Mouse (Mus musculus): Measurements from ENCODE around the gene Cd163l1. TPM values are rescaled to one million over a fixed set of nuclear protein-coding genes. Genes with fewer than 3 reads are reported as not detected.

Gene Cd163l1
- polyA plus RNA-seq, 1 experiment from 2014 or later, result 0.04 TPM

GRCm38 (mm10) chr7:140186646-140187620 lies 31.1 kb upstream of the Cd163l1 start:
- DNase-seq (peak; percentile 51), ATAC-seq (peak; percentile 73)
- Histone ChIP-seq H3K27me3 (ENCODE audit: insufficient read depth, low read length) (no peaks in the 10 kb centered on the region), H3K4me3 (ENCODE audit: low read depth, low read length) (no peak overlapping the region), H3K4me1 (ENCODE audit: insufficient read depth) (no peaks in the 10 kb centered on the region), H3K27ac (ENCODE audit: low read depth) (no peak overlapping the region), H3K9ac (replicated peaks) (no peak overlapping the region), H3K4me2 (ENCODE audit: low read depth, low read length) (no peak overlapping the region), H3K9me3 (ENCODE audit: low read length) (no peaks in the 10 kb centered on the region), H3K36me3 (replicated peaks; ENCODE audit: insufficient read depth, low read length) (no peaks in the 10 kb centered on the region)
- 58% methylated on average over 18 of the region's 18 CpGs for WGBS (ENCODE audit: insufficient replicate concordance)
- no peak for TF ChIP-seq EP300 (IDR thresholded peaks at IDR 0.05; ENCODE audit: low read depth)
- TF ChIP-seq CTCF (IDR thresholded peaks at IDR 0.05; ENCODE audit: low read depth), result peak; percentile 72

GRCm38 (mm10) chr7:140187721-140188390 lies 30.2 kb upstream of the Cd163l1 start:
- DNase-seq (no peak), ATAC-seq (no peak)
- 75% methylated on average over 7 of the region's 7 CpGs for WGBS (ENCODE audit: insufficient replicate concordance)
- Histone ChIP-seq H3K27me3 (ENCODE audit: insufficient read depth, low read length) (no peaks in the 10 kb centered on the region), H3K4me1 (ENCODE audit: insufficient read depth) (no peaks in the 10 kb centered on the region), H3K4me2 (ENCODE audit: low read depth, low read length) (no peak overlapping the region), H3K4me3 (ENCODE audit: low read depth, low read length) (no peak overlapping the region), H3K27ac (ENCODE audit: low read depth) (no peak overlapping the region), H3K9ac (replicated peaks) (no peak overlapping the region), H3K36me3 (replicated peaks; ENCODE audit: insufficient read depth, low read length) (no peaks in the 10 kb centered on the region), H3K9me3 (ENCODE audit: low read length) (no peaks in the 10 kb centered on the region)
- TF ChIP-seq CTCF (IDR thresholded peaks at IDR 0.05; ENCODE audit: low read depth) (no peak), EP300 (IDR thresholded peaks at IDR 0.05; ENCODE audit: low read depth) (no peak)

- Histone ChIP-seq H3K4me1 (ENCODE audit: insufficient read depth) (no peaks in the 10 kb centered on the region), H3K27ac (ENCODE audit: low read depth) (no peak overlapping the region), H3K4me2 (ENCODE audit: low read depth, low read length) (no peak overlapping the region), H3K27me3 (ENCODE audit: insufficient read depth, low read length) (no peaks in the 10 kb centered on the region), H3K9me3 (ENCODE audit: low read length) (no peaks in the 10 kb centered on the region), H3K9ac (replicated peaks) (no peak overlapping the region), H3K36me3 (replicated peaks; ENCODE audit: insufficient read depth, low read length) (no peaks in the 10 kb centered on the region), H3K4me3 (ENCODE audit: low read depth, low read length) (no peak overlapping the region)
- DNase-seq (no peak), ATAC-seq (no peak)
- 53% methylated on average over 4 of the region's 4 CpGs for WGBS (ENCODE audit: insufficient replicate concordance)
- TF ChIP-seq CTCF (IDR thresholded peaks at IDR 0.05; ENCODE audit: low read depth), result peak; percentile 51
- no peak for TF ChIP-seq EP300 (IDR thresholded peaks at IDR 0.05; ENCODE audit: low read depth)
These were observed 29.4 kb upstream of the Cd163l1 start for GRCm38 (mm10) chr7:140188391-140189328.

GRCm38 (mm10) chr7:140190435-140190834 lies 27.6 kb upstream of the Cd163l1 start:
- Histone ChIP-seq H3K9ac (replicated peaks) (no peak overlapping the region), H3K9me3 (ENCODE audit: low read length) (no peaks in the 10 kb centered on the region), H3K36me3 (replicated peaks; ENCODE audit: insufficient read depth, low read length) (no peaks in the 10 kb centered on the region), H3K27me3 (ENCODE audit: insufficient read depth, low read length) (no peaks in the 10 kb centered on the region), H3K4me3 (ENCODE audit: low read depth, low read length) (no peak overlapping the region), H3K27ac (ENCODE audit: low read depth) (no peak overlapping the region), H3K4me1 (ENCODE audit: insufficient read depth) (no peaks in the 10 kb centered on the region), H3K4me2 (ENCODE audit: low read depth, low read length) (no peak overlapping the region)
- TF ChIP-seq CTCF (IDR thresholded peaks at IDR 0.05; ENCODE audit: low read depth) (no peak), EP300 (IDR thresholded peaks at IDR 0.05; ENCODE audit: low read depth) (no peak)
- WGBS (ENCODE audit: insufficient replicate concordance), result 65% methylated on average over 1 of the region's 1 CpGs
- DNase-seq (peak; percentile 10), ATAC-seq (no peak)

- WGBS (ENCODE audit: insufficient replicate concordance), result 48% methylated on average over 2 of the region's 2 CpGs
- no peaks in the 10 kb centered on the region for H3K4me1 ChIP-seq (ENCODE audit: insufficient read depth)
- DNase-seq (no peak), ATAC-seq (no peak)
- no peaks in the 10 kb centered on the region for H3K9me3 ChIP-seq (ENCODE audit: low read length)
- no peak overlapping the region for H3K4me2 ChIP-seq (ENCODE audit: low read depth, low read length)
- H3K36me3 ChIP-seq (replicated peaks; ENCODE audit: insufficient read depth, low read length), result no peaks in the 10 kb centered on the region
- no peaks in the 10 kb centered on the region for H3K27me3 ChIP-seq (ENCODE audit: insufficient read depth, low read length)
- TF ChIP-seq CTCF (IDR thresholded peaks at IDR 0.05; ENCODE audit: low read depth) (no peak), EP300 (IDR thresholded peaks at IDR 0.05; ENCODE audit: low read depth) (no peak)
- no peak overlapping the region for H3K4me3 ChIP-seq (ENCODE audit: low read depth, low read length)
- no peak overlapping the region for H3K27ac ChIP-seq (ENCODE audit: low read depth)
- no peak overlapping the region for H3K9ac ChIP-seq (replicated peaks)
These were observed 25.6 kb upstream of the Cd163l1 start for GRCm38 (mm10) chr7:140192445-140192844.

Data from liver, postnatal 0 days (tissue).